Mouse (Mus musculus) myocyte (in vitro differentiated cells): ENCODE results near the gene Nkapl. TPM values are rescaled to one million over a fixed set of nuclear protein-coding genes. Genes with fewer than 3 reads are reported as not detected.
"Not testable (repeated sequence)": the region's sequence is repeated elsewhere in the genome, so short reads cannot be mapped to it uniquely, and the experiment has no call there.

Source experiments
- H3K27me3 ChIP-seq: one replicate; pipeline ENCODE4 v1.6.1; 2011; ENCODE audit not compliant: control insufficient read depth, insufficient read depth, insufficient read length
- H3K36me3 ChIP-seq: one replicate; pipeline ENCODE4 v1.6.1; 2011; ENCODE audit not compliant: control insufficient read depth, insufficient read depth
- H3K4me2 ChIP-seq: one replicate; pipeline ENCODE4 v1.6.1; 2011; ENCODE audit warnings: low read depth, control low read depth
- H3K4me3 ChIP-seq: one replicate; pipeline ENCODE4 v1.5.1; 2011; ENCODE audit warnings: mild to moderate bottlenecking, control low read depth, moderate library complexity
- H3K79me2 ChIP-seq: one replicate; pipeline ENCODE4 v1.6.1; 2011; ENCODE audit not compliant: control insufficient read depth, insufficient read depth
- H3ac ChIP-seq: one replicate; pipeline ENCODE4 v1.6.1; 2011; ENCODE audit not compliant: control insufficient read depth, insufficient read length
- CEBPB ChIP-seq: IDR thresholded peaks from 2 replicates; pipeline ENCODE4 v1.6.1; 2011; ENCODE audit warnings: mild to moderate bottlenecking, moderate library complexity; ENCODE audit not compliant: poor library complexity, insufficient read depth, severe bottlenecking
- E2F4 ChIP-seq: IDR thresholded peaks from one replicate; pipeline ENCODE4 v1.6.1; 2011; ENCODE audit warnings: mild to moderate bottlenecking, control low read depth, moderate library complexity; ENCODE audit not compliant: insufficient read depth
- MAX ChIP-seq: IDR thresholded peaks from one replicate; pipeline ENCODE4 v1.6.1; 2011; ENCODE audit warnings: low read depth, mild to moderate bottlenecking, control low read depth
- MYOD1 ChIP-seq, 3 experiments: IDR thresholded peaks; one replicate each; pipeline ENCODE4 v1.6.1; 2011; ENCODE audit warnings: control low read depth in 2 of 3, low read depth in 2 of 3, mild to moderate bottlenecking in 2 of 3, moderate library complexity in 1 of 3; ENCODE audit not compliant: insufficient read length in 2 of 3, control insufficient read depth in 1 of 3
- MYOG ChIP-seq, 3 experiments: IDR thresholded peaks; one replicate each; pipeline ENCODE4 v1.6.1; 2011; ENCODE audit warnings: control low read depth in 2 of 3, low read depth in 2 of 3, mild to moderate bottlenecking in 2 of 3; ENCODE audit not compliant: insufficient read length in 2 of 3, control insufficient read depth in 1 of 3, insufficient read depth in 1 of 3
- POLR2A ChIP-seq: IDR thresholded peaks from one replicate; pipeline ENCODE4 v1.6.1; 2011; ENCODE audit warnings: low read depth, mild to moderate bottlenecking, control low read depth, moderate library complexity; ENCODE audit not compliant: insufficient read length
- POLR2AphosphoS2 ChIP-seq: IDR thresholded peaks from one replicate; pipeline ENCODE4 v1.6.1; 2011; ENCODE audit warnings: low read depth, control low read depth; ENCODE audit not compliant: insufficient read length
- REST ChIP-seq: IDR thresholded peaks from one replicate; pipeline ENCODE4 v1.6.1; 2011; ENCODE audit warnings: mild to moderate bottlenecking, control low read depth, moderate library complexity; ENCODE audit not compliant: insufficient read depth, insufficient read length
- SRF ChIP-seq: IDR thresholded peaks from one replicate; pipeline ENCODE4 v1.6.1; 2011; ENCODE audit warnings: low read depth; ENCODE audit not compliant: control insufficient read depth, insufficient read length
- TCF12 ChIP-seq: IDR thresholded peaks from one replicate; pipeline ENCODE4 v1.6.1; 2011; ENCODE audit warnings: mild to moderate bottlenecking, control low read depth; ENCODE audit not compliant: poor library complexity, insufficient read depth, severe bottlenecking
- TCF3 ChIP-seq: IDR thresholded peaks from one replicate; pipeline ENCODE4 v1.6.1; 2011; ENCODE audit warnings: low read depth, control low read depth; ENCODE audit not compliant: insufficient read length
- USF1 ChIP-seq: IDR thresholded peaks from one replicate; pipeline ENCODE4 v1.6.1; 2011; ENCODE audit warnings: low read depth, mild to moderate bottlenecking, control low read depth, moderate library complexity
- polyA plus RNA-seq: library from polyadenylated mRNA; unstranded; fragments of >200 nt; fragmentation: generic; extraction: Trizol; gene quantifications from one replicate; pipeline ENCODE4 v1.2.1, GENCODE M21; 2012; ENCODE audit warnings: missing spikeins

The Nkapl gene
- polyA plus RNA-seq, 1 experiment = 0.05 TPM

- H3ac ChIP-seq = no peak overlapping the region
- no peak for TF ChIP-seq MYOG (IDR thresholded peaks at IDR 0.05; ENCODE audit: control insufficient read depth in 1 of 3, insufficient read depth in 1 of 3, insufficient read length in 2 of 3, low read depth in 2 of 3)
- 0 out of 2 replicates have a peak, but pooled peaks have one; percentile 9 for TF ChIP-seq CEBPB
- TF ChIP-seq POLR2AphosphoS2 = no peak
- no peak for TF ChIP-seq E2F4
- no peak for TF ChIP-seq MAX
- no peaks in the 10 kb centered on the region for H3K27me3 ChIP-seq
- H3K79me2 ChIP-seq = no peaks in the 10 kb centered on the region
- no peak overlapping the region for H3K4me2 ChIP-seq
- no peaks in the 10 kb centered on the region for H3K36me3 ChIP-seq
- H3K4me3 ChIP-seq = no peak overlapping the region
Measured at GRCm38 (mm10) chr13:21492847-21493246, 24.5 kb upstream of the Nkapl start.

- Histone ChIP-seq H3ac (no peak overlapping the region), H3K36me3 (no peaks in the 10 kb centered on the region), H3K27me3 (no peaks in the 10 kb centered on the region), H3K4me3 (no peak overlapping the region), H3K4me2 (no peak overlapping the region), H3K79me2 (no peaks in the 10 kb centered on the region)
- no peak for TF ChIP-seq TCF12
- TF ChIP-seq USF1 = no peak
- no peak for TF ChIP-seq REST
- TF ChIP-seq POLR2AphosphoS2 = no peak
- TF ChIP-seq MYOG (IDR thresholded peaks at IDR 0.05; ENCODE audit: control insufficient read depth in 1 of 3, insufficient read depth in 1 of 3, insufficient read length in 2 of 3, low read depth in 2 of 3) = no peak
- no peak for TF ChIP-seq MYOD1 (IDR thresholded peaks at IDR 0.05; ENCODE audit: control insufficient read depth in 1 of 3, insufficient read length in 2 of 3, low read depth in 2 of 3)
- TF ChIP-seq CEBPB = no peak
- TF ChIP-seq POLR2A = no peak
- TF ChIP-seq SRF = no peak
- no peak for TF ChIP-seq TCF3
- no peak for TF ChIP-seq MAX
- no peak for TF ChIP-seq E2F4
Measured at GRCm38 (mm10) chr13:21486881-21487280, 18.6 kb upstream of the Nkapl start.

- H3K36me3 ChIP-seq, H3ac ChIP-seq, H3K27me3 ChIP-seq, H3K4me3 ChIP-seq, H3K4me2 ChIP-seq, H3K79me2 ChIP-seq: not testable (repeated sequence)
Measured at GRCm38 (mm10) chr13:21478759-21479670, 10.7 kb upstream of the Nkapl start, which contains the start of the genes Zkscan4 and Gm10065. Zkscan4 (plus strand) TSS chr13:21478907. Gm10065 (minus strand) TSS chr13:21479441.

- no peaks in the 10 kb centered on the region for H3K36me3 ChIP-seq
- no peak overlapping the region for H3K4me2 ChIP-seq
- no peak overlapping the region for H3K4me3 ChIP-seq
- no peaks in the 10 kb centered on the region for H3K79me2 ChIP-seq
- no peak for TF ChIP-seq CEBPB
- TF ChIP-seq MYOD1 (IDR thresholded peaks at IDR 0.05; ENCODE audit: control insufficient read depth in 1 of 3, insufficient read length in 2 of 3, low read depth in 2 of 3) = no peak
- TF ChIP-seq E2F4 = no peak
- no peak for TF ChIP-seq MAX
- TF ChIP-seq SRF = no peak
- no peak for TF ChIP-seq USF1
- TF ChIP-seq TCF12 = no peak
- no peak for TF ChIP-seq MYOG (IDR thresholded peaks at IDR 0.05; ENCODE audit: control insufficient read depth in 1 of 3, insufficient read depth in 1 of 3, insufficient read length in 2 of 3, low read depth in 2 of 3)
- no peak for TF ChIP-seq POLR2A
- no peak for TF ChIP-seq TCF3
- no peak for TF ChIP-seq REST
- TF ChIP-seq POLR2AphosphoS2 = no peak
- H3K27me3 ChIP-seq = peaks cover 8% of the 10 kb centered on the region
- H3ac ChIP-seq = no peak overlapping the region
Measured at GRCm38 (mm10) chr13:21472427-21472826, 4.1 kb upstream of the Nkapl start.

GRCm38 (mm10) chr13:21469097-21469496 lies 788 bp upstream of the Nkapl start:
- H3K4me3 ChIP-seq = no peak overlapping the region

More at GRCm38 (mm10) chr13:21469097-21469496, 788 bp upstream of the Nkapl start:
- H3K4me2 ChIP-seq = no peak overlapping the region
- H3K79me2 ChIP-seq = no peaks in the 10 kb centered on the region
- no peaks in the 10 kb centered on the region for H3K36me3 ChIP-seq
- peaks cover 8% of the 10 kb centered on the region for H3K27me3 ChIP-seq
- H3ac ChIP-seq = no peak overlapping the region
- TF ChIP-seq TCF12 (no peak), MAX (no peak), POLR2AphosphoS2 (no peak), MYOG (IDR thresholded peaks at IDR 0.05; ENCODE audit: control insufficient read depth in 1 of 3, insufficient read depth in 1 of 3, insufficient read length in 2 of 3, low read depth in 2 of 3) (no peak), USF1 (no peak), MYOD1 (IDR thresholded peaks at IDR 0.05; ENCODE audit: control insufficient read depth in 1 of 3, insufficient read length in 2 of 3, low read depth in 2 of 3) (no peak), TCF3 (no peak), E2F4 (no peak), REST (no peak)
